Mouse (Mus musculus): Measurements from ENCODE around the gene Il22ra1.

Gene Il22ra1

GRCm38 (mm10) chr4:135771592-135771991, 43.6 kb downstream of the Il22ra1 start:
- no peak for DNase-seq (ENCODE audit: low spot score)

DNA sequence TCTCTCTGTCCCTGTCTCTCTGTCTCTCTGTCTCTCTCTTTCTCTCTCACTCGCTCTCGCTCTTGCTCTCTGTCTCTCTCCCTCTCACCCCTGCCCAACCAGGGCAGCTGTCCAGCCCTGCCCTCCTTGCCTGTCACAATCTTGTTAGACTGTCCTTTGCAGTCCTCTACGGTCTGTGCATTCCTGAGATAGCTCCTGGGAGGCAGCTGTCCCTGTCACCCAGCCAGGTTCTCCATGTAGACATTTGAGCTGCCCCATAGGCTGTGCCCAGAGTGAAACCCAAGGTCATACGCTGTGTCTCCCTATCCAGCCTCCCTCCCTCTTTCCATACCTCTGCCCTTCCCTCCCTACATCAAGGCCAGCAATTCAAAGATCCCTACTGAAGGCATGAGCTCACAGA, 44.7 kb downstream of the Il22ra1 start:
- no peak for DNase-seq (ENCODE audit: low spot score)

- DNase-seq (ENCODE audit: low spot score) = no peak
These were observed 46.5 kb downstream of the Il22ra1 start for GRCm38 (mm10) chr4:135774496-135774895.

GRCm38 (mm10) chr4:135776850-135777249, 48.9 kb downstream of the Il22ra1 start:
- DNase-seq (ENCODE audit: low spot score) = no peak

DNA sequence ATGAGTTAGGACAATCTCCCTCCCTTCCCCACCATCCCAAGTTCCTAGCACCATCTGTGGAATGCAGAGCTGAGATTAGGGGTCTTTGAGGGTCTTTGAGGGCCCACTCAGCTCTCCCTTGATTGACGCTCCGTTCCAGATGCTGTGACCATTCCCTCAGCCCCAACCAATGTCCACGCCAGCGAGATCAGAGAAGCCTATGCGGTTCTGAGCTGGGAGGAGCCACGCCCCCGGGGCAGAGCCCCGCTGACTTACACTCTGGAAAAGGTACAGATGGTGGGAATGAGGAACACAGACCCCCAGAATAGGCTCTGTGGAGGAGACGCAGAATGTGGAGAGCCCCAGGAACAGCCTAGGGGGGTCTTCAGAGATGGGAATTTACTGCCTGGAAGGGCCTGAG, 51.7 kb downstream of the Il22ra1 start:
- no peak for DNase-seq (ENCODE audit: low spot score)

- no peak for DNase-seq (ENCODE audit: low spot score)
These were observed 52.3 kb downstream of the Il22ra1 start for GRCm38 (mm10) chr4:135780255-135780654.

GRCm38 (mm10) chr4:135781304-135781703, 53.3 kb downstream of the Il22ra1 start:
- DNase-seq (ENCODE audit: low spot score) = no peak

- DNase-seq (ENCODE audit: low spot score) = no peak
These were observed 58.6 kb downstream of the Il22ra1 start for GRCm38 (mm10) chr4:135786581-135786980.

- no peak for DNase-seq (ENCODE audit: low spot score)
These were observed 59.3 kb downstream of the Il22ra1 start for GRCm38 (mm10) chr4:135787271-135787670.

GRCm38 (mm10) chr4:135789135-135789534, 61.2 kb downstream of the Il22ra1 start:
- no peak for DNase-seq (ENCODE audit: low spot score)

GRCm38 (mm10) chr4:135792821-135793220, 64.8 kb downstream of the Il22ra1 start:
- DNase-seq (ENCODE audit: low spot score) = no peak

- peak; percentile 13 for DNase-seq (ENCODE audit: low spot score)
These were observed 70.0 kb downstream of the Il22ra1 start for GRCm38 (mm10) chr4:135797931-135798330.

DNA sequence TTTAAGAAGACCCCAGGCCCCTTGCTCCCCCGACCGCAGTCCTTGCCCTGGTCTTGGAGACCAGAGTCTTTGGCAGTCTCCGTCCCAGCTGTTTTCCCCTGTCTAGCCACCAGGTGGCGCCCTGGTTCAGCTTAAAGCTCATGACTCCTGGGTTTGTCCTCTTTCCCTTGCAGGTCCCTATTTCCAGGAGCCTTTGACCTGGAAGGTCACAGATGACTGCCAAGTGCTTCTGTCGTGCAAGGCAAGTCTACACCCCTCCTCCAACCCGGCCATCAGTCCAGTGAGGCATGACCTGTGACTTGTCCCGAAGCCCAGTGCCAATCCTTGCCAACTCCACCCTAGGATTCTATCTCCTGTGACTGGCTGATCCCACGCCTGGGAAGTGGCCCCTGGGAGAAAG, 73.6 kb downstream of the Il22ra1 start:
- DNase-seq (ENCODE audit: low spot score) = peak; percentile 89
